Mouse (Mus musculus): ENCODE results near the gene Iltifb. TPM values are rescaled to one million over a fixed set of nuclear protein-coding genes. Genes with fewer than 3 reads are reported as not detected.

Gene Iltifb
- not detected in 2 replicates for polyA plus RNA-seq (2012; rRNA removed)

GRCm38 (mm10) chr10:118294938-118295337 lies at the start of gene Iltifb:
TSS of gene Iltifb (minus strand) at chr10:118295038.

GRCm38 (mm10) chr10:118343155-118343554 lies 48.3 kb upstream of the Iltifb start, which contains the start of gene Gm9046:
TSS of gene Gm9046 (minus strand) at chr10:118343255.

GRCm38 (mm10) chr10:118337731-118338130 lies 42.9 kb upstream of the Iltifb start, which contains the start of gene Gm9045:
TSS of gene Gm9045 (minus strand) at chr10:118337831.

GRCm38 (mm10) chr10:118332308-118332707 lies 37.5 kb upstream of the Iltifb start, which contains the start of gene Gm9044:
TSS of gene Gm9044 (minus strand) at chr10:118332408.

GRCm38 (mm10) chr10:118326869-118327268 lies 32.0 kb upstream of the Iltifb start, which contains the start of gene Gm9040:
TSS of gene Gm9040 (minus strand) at chr10:118326969.

GRCm38 (mm10) chr10:118258388-118258787 lies 36.5 kb downstream of the Iltifb start, which contains the start of gene Gm32802:
TSS of gene Gm32802 (plus strand) at chr10:118258688.

GRCm38 (mm10) chr10:118240680-118241079 lies 54.2 kb downstream of the Iltifb start, which contains the start of gene Gm32717:
TSS of gene Gm32717 (minus strand) at chr10:118240780.

Other genes starting within 250 kb of the Iltifb start
- 42.4 and 48.0 TPM in 2 replicates for gene Mdm1, start 153.2 kb downstream of the Iltifb start, polyA plus RNA-seq (2012; rRNA removed)
- gene Il22, start 90.1 kb downstream of the Iltifb start, polyA plus RNA-seq (2012; rRNA removed), result 0.13 and 0.15 TPM in 2 replicates
- 0.08 and 0.15 TPM in 2 replicates for gene Gm32717, start 54.3 kb downstream of the Iltifb start, polyA plus RNA-seq (2012; rRNA removed)
- 0.08 and 0.15 TPM in 2 replicates for gene Gm32802, start 36.4 kb downstream of the Iltifb start, polyA plus RNA-seq (2012; rRNA removed)
- not detected in 2 replicates for gene Gm9040, start 31.9 kb upstream of the Iltifb start, polyA plus RNA-seq (2012; rRNA removed)
- gene Gm9044, start 37.4 kb upstream of the Iltifb start, polyA plus RNA-seq (2012; rRNA removed), result not detected in 2 replicates
- 0.02 and 0.05 TPM in 2 replicates for gene Gm9045, start 42.8 kb upstream of the Iltifb start, polyA plus RNA-seq (2012; rRNA removed)
- gene Gm9046, start 48.2 kb upstream of the Iltifb start, polyA plus RNA-seq (2012; rRNA removed), result not detected in 2 replicates
- gene Gm9048, start 53.6 kb upstream of the Iltifb start, polyA plus RNA-seq (2012; rRNA removed), result not detected in 2 replicates
- 0.02 and 0.05 TPM in 2 replicates for gene Gm9049, start 59.1 kb upstream of the Iltifb start, polyA plus RNA-seq (2012; rRNA removed)
- 0.05 TPM in 1 of 2 replicates, not detected in the other for gene Ifng, start 146.0 kb upstream of the Iltifb start, polyA plus RNA-seq (2012; rRNA removed)

All from central nervous system, embryonic 14 days (tissue).